ENCODE assay signal across 11 mouse cellular contexts in the genomic region with DNA sequence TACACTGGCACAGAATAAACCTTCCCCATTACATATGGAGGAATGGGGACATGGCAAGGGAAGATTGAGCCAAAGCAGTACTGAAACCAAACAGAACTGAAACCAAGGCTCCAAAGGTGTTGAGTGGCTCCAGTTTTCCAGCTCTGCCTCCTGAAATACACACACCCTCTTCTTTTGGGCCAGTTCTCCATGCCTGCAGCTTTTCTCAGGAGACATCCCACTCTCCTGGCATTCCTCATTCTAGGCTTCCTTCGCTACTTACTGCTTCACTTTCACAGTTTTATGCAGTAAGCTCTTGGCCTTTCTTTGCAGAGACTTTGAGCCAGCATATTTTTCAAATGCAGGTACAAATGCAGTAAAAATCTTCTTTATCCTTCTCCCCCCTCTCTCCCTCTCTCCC. TPM values are rescaled to one million over a fixed set of nuclear protein-coding genes. Genes with fewer than 3 reads are reported as not detected.
"Had no signal": no experiment of that assay in that cellular context is flagged by ENCODE, and none has a peak within 500 bp of the region (broad histone marks: within the 10 kb centered on the region; RNA-seq: fewer than 3 reads in every experiment).

No protein-coding gene starts in this region.

- DNase-seq: liver, postnatal 0 days; lung, adult 2 months; lung, postnatal 14 days; lung, postnatal 36 days; spleen, adult 18-20 months; thymus, adult 2 months; thymus, postnatal 25 days; thymus, postnatal 4 days had no signal

RNA-seq across cellular contexts. Expression of a gene that starts 11.8 kb away (rescaled TPM):
- total RNA-seq: megakaryocyte progenitor cell, adult 5-6 weeks; monocyte, adult 5-6 weeks; neutrophil, adult 5-6 weeks had no signal
